Mouse (Mus musculus) cerebellum, adult 11 months (tissue): ENCODE results near the gene Ift57.

Experiments used
- DNase-seq: peaks from one replicate; pipeline ENCODE4 v3.0.0; 2022

Ift57 gene

DNA sequence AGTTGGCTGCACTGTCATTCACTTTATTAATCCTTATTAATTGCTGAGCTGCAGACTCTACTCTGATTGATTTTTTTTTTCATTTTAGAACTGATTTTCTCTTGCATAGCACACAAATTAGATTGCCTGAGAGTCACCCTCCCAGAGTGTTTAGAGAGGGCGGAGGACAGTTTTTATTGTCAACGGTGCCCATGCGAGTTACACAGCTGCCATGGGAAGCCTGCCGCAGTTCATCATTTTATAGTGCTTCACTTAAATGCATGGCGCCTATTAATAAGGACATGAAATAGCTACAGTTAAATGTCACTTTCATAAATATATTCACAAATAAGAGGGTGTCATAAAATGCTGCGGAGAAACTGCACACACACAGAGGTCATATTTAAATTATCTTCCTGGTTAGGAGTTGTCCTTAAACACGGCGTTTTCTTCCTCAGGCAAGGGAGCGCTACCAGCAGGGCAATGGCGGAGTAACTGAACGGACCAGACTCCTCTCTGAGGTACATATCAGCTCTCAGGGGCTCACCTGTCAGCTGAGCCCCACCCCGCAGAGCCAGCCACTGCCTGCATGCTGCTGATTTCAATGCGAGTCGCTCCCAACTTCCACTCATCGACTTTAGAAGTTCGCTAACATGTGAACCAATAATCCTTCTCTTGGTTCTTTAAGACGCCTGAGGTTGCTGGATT lies 61.6 kb downstream of the Ift57 start:
- DNase-seq = no peak

GRCm38 (mm10) chr16:49761981-49762380 lies 62.9 kb downstream of the Ift57 start:
- no peak for DNase-seq

DNA sequence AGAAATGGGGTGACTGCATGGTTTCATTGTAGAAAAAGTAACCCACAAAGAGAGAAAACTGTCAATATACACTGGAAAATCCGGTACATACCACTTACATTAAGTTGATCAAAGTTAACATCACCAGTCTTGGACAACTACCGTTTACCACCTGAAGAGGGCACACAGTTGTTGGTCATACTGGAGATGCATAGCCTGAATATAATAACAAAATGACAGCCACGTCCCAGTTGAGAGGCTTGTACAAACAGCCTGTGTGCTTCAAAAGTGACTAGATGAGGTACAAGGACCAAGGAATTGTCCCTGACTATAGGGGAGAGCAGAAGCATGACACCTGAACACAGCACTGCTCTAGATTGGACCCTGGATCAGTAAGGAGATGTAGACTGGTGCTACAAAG lies 67.3 kb downstream of the Ift57 start:
- peak; percentile 8 for DNase-seq

DNA sequence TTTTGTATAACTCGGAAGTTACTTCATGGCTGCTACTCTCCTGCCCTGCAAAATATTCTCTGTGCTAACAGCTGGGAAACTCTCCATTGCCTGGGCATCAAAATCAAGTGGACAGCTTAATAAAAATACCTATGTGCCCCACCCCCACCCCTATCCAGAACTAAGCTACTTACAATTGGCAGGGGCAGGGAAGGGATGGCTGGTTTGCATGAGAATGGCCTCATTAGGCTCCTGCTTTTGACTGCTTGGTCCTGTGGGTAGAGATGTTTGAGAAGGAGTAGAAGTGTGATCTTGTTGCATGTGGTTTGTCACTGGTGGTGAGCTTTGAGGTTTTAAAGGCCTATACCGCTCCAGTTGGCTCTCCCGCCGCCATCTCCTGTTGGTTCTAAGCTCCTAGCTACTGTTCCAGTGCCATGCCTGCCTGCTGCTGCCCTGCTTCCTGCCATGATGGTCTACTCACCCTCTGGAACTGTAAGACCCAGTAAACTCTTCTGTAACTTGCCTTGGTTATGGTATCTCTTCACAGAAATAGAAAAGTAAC lies 69.5 kb downstream of the Ift57 start:
- no peak for DNase-seq

DNA sequence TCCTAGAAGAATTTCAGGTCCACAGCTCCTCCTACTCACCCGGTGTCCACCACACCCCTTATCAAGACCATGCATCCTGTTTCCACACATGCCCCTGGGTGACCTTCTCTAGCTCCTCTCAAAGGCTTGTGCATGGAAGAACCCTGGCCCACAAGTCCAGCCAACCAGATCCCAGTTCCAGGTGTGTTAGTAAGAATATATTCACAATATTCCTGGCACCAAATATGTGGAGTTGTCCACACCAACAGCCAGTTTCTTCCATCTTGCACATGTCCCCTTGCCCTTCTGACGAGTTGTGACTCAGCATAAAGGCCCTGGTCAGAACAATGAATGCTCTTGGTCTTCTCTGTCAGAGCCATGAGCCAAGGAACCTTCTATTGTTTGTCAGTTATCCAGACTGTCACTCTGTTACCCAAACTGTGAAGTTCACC lies 70.8 kb downstream of the Ift57 start:
- DNase-seq = no peak

DNA sequence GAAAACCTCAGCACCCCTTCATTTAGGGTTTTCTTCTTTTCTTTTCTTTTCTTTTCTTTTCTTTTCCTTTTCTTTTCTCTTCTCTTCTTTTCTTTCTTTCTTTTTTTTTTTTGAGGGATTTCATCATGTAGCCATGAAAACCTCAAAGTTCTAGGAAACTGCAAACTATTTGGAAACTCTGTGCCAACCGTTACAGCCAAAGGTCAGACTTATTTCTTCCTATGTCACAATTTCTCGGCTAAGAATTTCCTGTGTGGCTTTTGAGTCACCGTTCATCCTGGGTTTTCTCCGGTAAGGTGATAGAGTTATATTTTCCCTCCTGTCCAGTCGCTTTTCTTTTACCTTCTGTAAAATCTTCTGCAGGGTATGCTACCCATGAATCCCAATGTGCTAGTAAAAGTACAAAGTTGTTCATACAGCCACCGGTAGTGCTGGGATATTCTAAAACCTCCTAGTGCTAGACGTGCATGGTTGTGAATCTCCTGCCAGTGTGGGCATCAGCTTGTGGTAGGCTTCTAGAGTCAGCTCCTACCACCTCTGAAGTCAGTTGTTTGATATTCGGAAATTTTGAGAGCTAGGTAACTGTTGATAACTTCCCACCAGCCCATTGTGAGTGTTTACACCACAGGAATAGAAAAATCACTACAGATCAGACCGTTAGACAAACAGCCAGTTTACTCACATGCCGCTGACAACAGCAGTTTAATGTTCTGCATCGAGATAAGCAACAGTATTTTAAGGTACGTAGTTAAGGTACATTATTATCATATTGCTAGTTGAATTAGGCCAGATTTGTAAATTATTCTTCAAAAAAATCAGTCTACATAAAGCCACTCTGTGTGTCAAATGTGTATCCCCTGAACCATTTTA lies 71.5 kb downstream of the Ift57 start:
- no peak for DNase-seq

DNA sequence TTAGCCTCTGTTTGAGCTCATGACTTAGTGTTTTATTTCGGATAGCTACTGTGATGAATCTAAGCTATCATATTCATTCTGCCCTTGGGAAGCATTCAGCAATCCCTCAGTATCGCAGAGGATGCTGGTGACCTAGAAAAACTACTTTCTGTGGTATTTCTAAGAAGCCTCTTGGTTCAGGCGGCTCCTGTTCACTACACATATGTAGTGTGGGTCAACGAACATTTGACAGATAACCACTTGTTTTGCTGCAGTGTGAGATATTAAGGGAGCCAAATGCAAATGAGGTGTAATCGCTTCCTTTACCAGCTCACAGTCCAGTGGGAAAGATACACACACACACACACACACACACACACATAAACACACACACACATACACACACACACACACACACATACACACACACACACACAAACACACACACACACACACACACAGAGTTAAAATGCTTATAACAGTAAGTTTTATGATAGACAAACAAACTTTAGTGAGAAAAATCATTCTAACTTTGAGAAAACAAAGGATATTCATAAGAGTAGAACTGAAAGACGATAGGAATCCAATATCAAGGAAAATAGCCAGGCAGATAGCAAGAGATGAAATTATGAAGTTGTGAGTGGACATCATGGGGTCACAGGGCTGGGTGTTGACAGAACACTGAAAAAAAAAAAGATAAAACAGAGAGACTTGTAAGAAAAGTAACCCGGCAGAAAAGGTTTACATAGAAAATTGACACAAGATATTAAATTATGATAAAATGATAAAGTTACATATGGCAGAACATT lies 72.8 kb downstream of the Ift57 start:
- DNase-seq = no peak

GRCm38 (mm10) chr16:49772576-49772975 lies 73.5 kb downstream of the Ift57 start:
- no peak for DNase-seq

- no peak for DNase-seq
These were observed 74.0 kb downstream of the Ift57 start for GRCm38 (mm10) chr16:49773068-49773467.

- no peak for DNase-seq
These were observed 75.3 kb downstream of the Ift57 start for GRCm38 (mm10) chr16:49774059-49775001.

DNA sequence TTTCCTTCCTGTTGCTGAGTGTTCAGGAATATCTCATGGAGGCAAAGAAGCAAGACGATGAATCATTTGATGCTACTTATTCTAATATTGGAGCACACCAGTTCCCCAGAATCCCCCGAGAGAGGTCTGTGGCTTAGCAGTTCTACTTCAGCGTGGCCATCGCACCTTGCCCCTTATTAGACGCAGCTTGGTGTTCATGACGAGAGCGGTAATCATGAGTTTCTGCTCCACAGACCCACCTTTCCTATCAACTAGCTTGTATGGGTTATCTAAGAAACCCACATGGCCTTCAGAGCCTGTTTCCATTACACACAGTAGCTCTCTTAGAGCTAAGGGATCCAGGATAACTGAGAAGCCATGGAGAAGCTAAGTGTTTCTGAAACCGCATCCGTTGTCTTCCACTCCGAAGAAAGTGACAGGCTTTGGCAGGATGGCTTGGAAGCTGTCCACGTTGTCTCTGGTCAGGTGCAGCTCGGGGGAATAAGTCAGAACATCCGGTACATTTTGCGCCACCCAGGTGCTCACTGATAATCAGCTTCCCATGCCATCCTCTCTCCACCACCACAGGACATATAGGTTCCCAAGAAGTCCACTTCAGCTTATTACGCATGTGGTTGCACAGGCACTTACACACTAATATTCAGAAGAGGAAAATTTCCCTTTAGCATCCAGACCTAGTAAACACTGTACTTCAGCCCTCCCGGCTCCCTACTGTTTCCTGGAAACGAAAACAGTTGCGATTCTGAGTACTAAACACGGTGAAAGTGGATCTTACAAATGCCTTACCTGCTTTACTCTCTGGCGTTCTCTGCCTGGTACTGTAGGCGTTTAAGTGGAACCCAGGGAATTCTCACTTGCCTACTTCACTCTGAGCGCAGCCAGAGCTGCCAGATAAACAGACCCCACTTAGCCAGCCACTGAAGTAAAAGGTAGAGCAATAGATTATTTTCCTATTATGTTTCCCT lies 76.3 kb downstream of the Ift57 start:
- DNase-seq = peak; percentile 39

DNA sequence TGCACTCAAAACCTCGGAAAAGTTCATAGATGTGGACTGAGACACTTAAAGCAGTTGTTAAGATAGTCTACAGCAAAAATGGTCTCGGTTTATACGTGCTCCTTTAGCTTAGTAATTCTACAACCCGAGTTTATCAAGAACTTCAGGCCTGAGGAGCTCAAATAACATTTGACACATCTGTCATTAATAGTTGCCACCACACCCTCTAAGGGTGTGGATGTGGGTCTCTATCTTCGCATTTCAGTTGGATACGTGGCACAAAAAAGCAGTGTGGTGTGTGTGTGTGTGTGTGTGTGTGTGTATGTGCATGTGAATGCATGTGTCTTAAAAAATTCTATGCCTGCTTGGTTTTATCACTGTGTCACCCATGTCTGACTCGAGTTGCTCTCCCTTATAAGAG lies 77.9 kb downstream of the Ift57 start:
- DNase-seq = no peak

GRCm38 (mm10) chr16:49781556-49782156 lies 82.6 kb downstream of the Ift57 start:
- no peak for DNase-seq

GRCm38 (mm10) chr16:49783369-49783768 lies 84.3 kb downstream of the Ift57 start:
- no peak for DNase-seq

DNA sequence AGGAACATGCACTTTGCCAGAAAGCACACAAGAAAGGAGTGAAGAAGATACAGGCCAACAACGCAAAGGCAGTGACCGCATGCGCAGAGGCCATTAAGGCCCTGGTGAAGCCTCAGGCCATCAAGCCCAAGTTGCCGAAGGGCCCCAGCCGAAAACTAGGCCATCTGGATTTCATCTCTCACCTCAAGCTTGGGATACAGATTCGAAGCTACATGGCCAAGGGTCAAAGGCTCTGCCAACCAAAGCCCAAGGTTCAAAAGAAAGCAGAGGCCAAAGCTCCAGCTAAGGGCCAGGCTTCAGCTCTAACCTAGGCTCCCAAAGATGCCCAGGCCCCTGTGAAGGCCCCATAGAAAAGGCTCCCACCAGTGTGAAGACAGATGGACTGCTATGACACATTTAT lies 87.1 kb downstream of the Ift57 start:
- DNase-seq = no peak

- no peak for DNase-seq
These were observed 88.7 kb downstream of the Ift57 start for GRCm38 (mm10) chr16:49787714-49788113.

GRCm38 (mm10) chr16:49790575-49791465 lies 91.8 kb downstream of the Ift57 start:
- no peak for DNase-seq

DNA sequence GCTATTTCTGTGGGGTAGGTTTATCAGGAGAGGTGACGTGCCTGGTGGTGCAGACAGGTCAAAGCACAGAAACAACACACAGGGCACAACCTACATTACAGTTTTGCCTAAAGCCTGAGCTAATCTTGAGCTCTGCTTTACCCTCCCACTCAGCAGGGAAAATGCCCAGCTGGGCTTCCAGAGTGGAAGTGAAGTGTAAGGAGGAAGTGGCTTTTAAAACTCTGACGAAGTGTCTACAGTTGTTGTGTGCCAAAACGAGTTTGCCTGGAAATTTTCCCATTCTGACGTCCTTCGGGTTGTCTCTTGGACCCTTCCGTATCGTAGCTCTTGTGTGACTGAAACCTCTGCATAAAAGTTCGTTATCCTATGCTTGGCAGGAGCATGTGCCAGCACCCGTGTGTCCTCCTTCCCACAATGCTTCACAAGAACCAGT lies 93.4 kb downstream of the Ift57 start:
- no peak for DNase-seq

GRCm38 (mm10) chr16:49793596-49793995 lies 94.6 kb downstream of the Ift57 start:
- DNase-seq = no peak
